Mouse (Mus musculus) Patski (cell line): ENCODE measurements around the gene Gm3500. TPM values are rescaled to one million over a fixed set of nuclear protein-coding genes. Genes with fewer than 3 reads are reported as not detected.
"Not testable (repeated sequence)": the region's sequence is repeated elsewhere in the genome, so short reads cannot be mapped to it uniquely, and the experiment has no call there.

Experiments used
- ATAC-seq: fragments of 100-300 bp; one replicate; pipeline ENCODE4 v1.8.0; 2021
- CTCF ChIA-PET: fragments of 350-600 bp; sonication (Branson Sonifier 250); formaldehyde crosslinking; loops from one replicate; lab custom pipeline; 2022; ENCODE audit warnings: inconsistent platforms; lab: Charles Lee
- POLR2A ChIA-PET: fragments of 350-600 bp; sonication (Branson Sonifier 250); formaldehyde crosslinking; loops from one replicate; lab custom pipeline; 2022; ENCODE audit warnings: antibody characterized with exemption, inconsistent platforms; lab: Charles Lee
- DNase-seq: peaks from one replicate; pipeline ENCODE4 v3.0.0-alpha.2; 2011; ENCODE audit warnings: low read depth, low spot score
- H3K27me3 ChIP-seq: fragments of 371-371 bp; one replicate; pipeline ENCODE4 v1.5.1; 2021
- in situ Hi-C: fragments of 300-500 bp; cut with MboI; formaldehyde crosslinking; loops from 3 replicates; pipeline ENCODE4 v1.11.1; 2018; ENCODE audit warnings: low pct_unique_long_range_greater_than_20kb, mixed read lengths
- polyA plus RNA-seq: library from polyadenylated mRNA; unstranded; gene quantifications from one replicate; pipeline ENCODE4 v1.2.3, GENCODE M21; 2021

Gene Gm3500
- polyA plus RNA-seq: not detected

DNA sequence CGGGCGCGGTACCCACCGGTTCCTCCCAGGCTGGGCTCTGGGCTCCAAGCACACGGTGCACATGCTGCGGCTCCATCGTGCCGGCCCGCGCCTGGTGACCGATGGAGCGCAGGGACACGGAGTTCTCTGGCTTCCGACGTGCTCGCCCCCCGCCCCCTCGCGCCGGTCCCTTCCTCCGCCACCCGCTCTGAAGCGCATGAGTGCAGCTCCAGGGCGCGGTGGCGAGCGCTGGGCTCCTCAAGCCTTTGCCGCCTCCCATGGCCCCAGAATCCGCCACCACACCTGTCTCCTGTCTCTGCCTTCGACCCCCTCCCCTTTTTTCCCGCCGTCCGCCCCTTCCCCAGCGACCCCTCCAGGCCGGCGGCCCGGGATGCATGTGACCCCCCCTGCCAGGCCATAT lies at the start of gene Gm3500:
Gene Gm3500 (minus strand): TSS at position 101 of the 400 bp plus-strand sequence.
- in situ Hi-C loops, H3K27me3 ChIP-seq, POLR2A ChIA-PET, DNase-seq, ATAC-seq, CTCF ChIA-PET: not testable (repeated sequence)

DNA sequence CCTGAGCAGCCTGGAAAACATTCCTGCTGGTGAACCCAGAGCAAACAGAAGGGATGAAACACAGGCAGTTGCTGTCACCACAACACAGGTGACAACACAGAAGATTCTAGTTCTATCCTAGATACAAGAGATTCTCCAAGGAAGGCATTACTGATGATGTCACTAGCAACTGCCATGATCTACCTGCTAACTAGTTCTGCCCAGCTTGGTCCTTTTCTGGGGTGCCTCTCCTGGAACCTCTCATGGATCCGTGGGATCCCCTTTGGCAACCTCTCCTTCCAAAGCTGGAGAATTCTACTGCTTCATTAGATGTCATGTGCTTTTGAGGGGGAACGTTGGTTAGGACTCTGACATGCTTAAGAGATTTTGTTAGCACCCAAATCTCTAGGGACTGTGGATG lies 54.0 kb downstream of the Gm3500 start, which contains the start of gene Gm3542:
Gene Gm3542 (minus strand): TSS at position 101 of the 400 bp plus-strand sequence.
- POLR2A ChIA-PET, CTCF ChIA-PET: not testable (repeated sequence)

More for the DNA sequence above, 54.0 kb downstream of the Gm3500 start, which contains the start of gene Gm3542:
- ATAC-seq, DNase-seq, H3K27me3 ChIP-seq, in situ Hi-C loops: not testable (repeated sequence)

Other genes with a start within 250 kb of the Gm3500 start
- not detected for gene Gm3317, start 224.5 kb downstream of the Gm3500 start, polyA plus RNA-seq
- not detected for gene Gm8271, start 203.3 kb downstream of the Gm3500 start, polyA plus RNA-seq
- gene Gm3526, start 128.5 kb downstream of the Gm3500 start, polyA plus RNA-seq: not detected
- not detected for gene Gm3542, start 54.1 kb downstream of the Gm3500 start, polyA plus RNA-seq
- not detected for gene Gm3194, start 66.4 kb upstream of the Gm3500 start, polyA plus RNA-seq
- not detected for gene Gm8246, start 88.8 kb upstream of the Gm3500 start, polyA plus RNA-seq
- gene Gm3187, start 95.2 kb upstream of the Gm3500 start, polyA plus RNA-seq: not detected
- not detected for gene Gm3488, start 112.6 kb upstream of the Gm3500 start, polyA plus RNA-seq
- not detected for gene Gm3532, start 149.4 kb upstream of the Gm3500 start, polyA plus RNA-seq
- not detected for gene Gm8265, start 244.0 kb upstream of the Gm3500 start, polyA plus RNA-seq